28 mouse cellular contexts compared by ENCODE assay signal in genomic region chr6:121138338-121139040, GRCm38 (mm10). TPM values are rescaled to one million over a fixed set of nuclear protein-coding genes. Genes with fewer than 3 reads are reported as not detected.
A peak's percentile ranks its signal among the peaks of the same experiment; 100 is the strongest.
DNase-seq lines count a peak whose midpoint lies in the region; ATAC-seq and TF ChIP-seq lines count a peak whose summit lies in the region.
"Had no signal": no experiment of that assay in that cellular context is flagged by ENCODE, and none has a peak within 500 bp of the region (broad histone marks: within the 10 kb centered on the region; RNA-seq: fewer than 3 reads in every experiment).

No protein-coding gene starts in this region.

- no peaks in the 10 kb centered on the region for H3K9me3 ChIP-seq in heart, embryonic 12.5 days (replicated peaks)
- H3K9me3 ChIP-seq in liver, postnatal 0 days (ENCODE audit: low read length) = no peaks in the 10 kb centered on the region
- no peaks in the 10 kb centered on the region for H3K9me3 ChIP-seq in liver, embryonic 12.5 days (replicated peaks)
- H3K9me3 ChIP-seq in stomach, embryonic 14.5 days (ENCODE audit: control insufficient read depth, low read depth, low read length) = no peaks in the 10 kb centered on the region
- H3K9me3 ChIP-seq in midbrain, embryonic 11.5 days (ENCODE audit: control insufficient read depth, low read length) = no peaks in the 10 kb centered on the region
- H3K9me3 ChIP-seq: heart, embryonic 15.5 days; hindbrain, embryonic 12.5 days; neural tube, embryonic 12.5 days had no signal

- no peak for ATAC-seq in heart, embryonic 12.5 days (ENCODE audit: insufficient number of reproducible peaks, low FRiP score)
- ATAC-seq in liver, postnatal 0 days = peak; percentile 62
- ATAC-seq in liver, embryonic 12.5 days = no peak
- ATAC-seq in stomach, embryonic 14.5 days (ENCODE audit: insufficient number of reproducible peaks, insufficient read depth, low FRiP score, low read depth) = 0 out of 2 replicates have a peak, but pooled peaks have one; percentile 47
- no peak for ATAC-seq in midbrain, embryonic 11.5 days (ENCODE audit: low FRiP score)
- ATAC-seq: CD4-positive, CD25-positive, alpha-beta regulatory T cell, adult 4 months; forebrain, embryonic 16.5 days; midbrain, embryonic 16.5 days had no signal

- H3K4me3 ChIP-seq in heart, embryonic 12.5 days = no peak overlapping the region
- H3K4me3 ChIP-seq in liver, postnatal 0 days (ENCODE audit: low read depth, low read length) = no peak overlapping the region
- no peak overlapping the region for H3K4me3 ChIP-seq in liver, embryonic 12.5 days
- no peak overlapping the region for H3K4me3 ChIP-seq in stomach, embryonic 14.5 days (ENCODE audit: low read depth, low read length)
- no peak overlapping the region for H3K4me3 ChIP-seq in midbrain, embryonic 11.5 days (ENCODE audit: low read depth, low read length)
- H3K4me3 ChIP-seq: erythroblast, embryonic 14.5 days; heart, embryonic 15.5 days; hindbrain, embryonic 12.5 days; layer of hippocampus, adult 2 months; neural tube, embryonic 12.5 days had no signal

- TF ChIP-seq CTCF in liver, postnatal 0 days (IDR thresholded peaks at IDR 0.05; ENCODE audit: low read depth) = no peak

- H3K9ac ChIP-seq in heart, embryonic 12.5 days = 0 out of 2 replicates have a peak overlapping the region, but pooled peaks have one; percentile 2
- no peak overlapping the region for H3K9ac ChIP-seq in liver, postnatal 0 days (replicated peaks)
- H3K9ac ChIP-seq in liver, embryonic 12.5 days = no peak overlapping the region
- no peak overlapping the region; the same call in 1 of the 2 replicates for H3K9ac ChIP-seq in stomach, embryonic 14.5 days (replicated peaks; ENCODE audit: low read depth, low read length)
- H3K9ac ChIP-seq in midbrain, embryonic 11.5 days (ENCODE audit: low read length) = no peak overlapping the region
- H3K9ac ChIP-seq: heart, embryonic 15.5 days; hindbrain, embryonic 12.5 days; neural tube, embryonic 12.5 days had no signal

- no peaks in the 10 kb centered on the region for H3K27me3 ChIP-seq in heart, embryonic 12.5 days (replicated peaks)
- 0 out of 2 replicates have a peak, but pooled peaks cover 3% of the 10 kb centered on the region for H3K27me3 ChIP-seq in liver, postnatal 0 days (ENCODE audit: insufficient read depth, low read length)
- H3K27me3 ChIP-seq in liver, embryonic 12.5 days (replicated peaks) = peaks cover 29% of the 10 kb centered on the region
- H3K27me3 ChIP-seq in stomach, embryonic 14.5 days (ENCODE audit: control insufficient read depth, insufficient read depth, low read length) = no peaks in the 10 kb centered on the region
- no peaks in the 10 kb centered on the region for H3K27me3 ChIP-seq in midbrain, embryonic 11.5 days (ENCODE audit: control insufficient read depth, insufficient read depth, low read length)
- H3K27me3 ChIP-seq: heart, embryonic 15.5 days; hindbrain, embryonic 12.5 days; neural tube, embryonic 12.5 days had no signal

- no peaks in the 10 kb centered on the region for H3K4me1 ChIP-seq in heart, embryonic 12.5 days (replicated peaks)
- H3K4me1 ChIP-seq in liver, postnatal 0 days (ENCODE audit: insufficient read depth) = peaks cover 16% of the 10 kb centered on the region
- no peaks in the 10 kb centered on the region for H3K4me1 ChIP-seq in liver, embryonic 12.5 days
- 0 out of 2 replicates have a peak, but pooled peaks cover under 1% of the 10 kb centered on the region for H3K4me1 ChIP-seq in stomach, embryonic 14.5 days (ENCODE audit: control insufficient read depth, insufficient read depth, low read length)
- no peaks in the 10 kb centered on the region for H3K4me1 ChIP-seq in midbrain, embryonic 11.5 days (ENCODE audit: control insufficient read depth, insufficient read depth, low read length)
- H3K4me1 ChIP-seq: heart, embryonic 15.5 days; hindbrain, embryonic 12.5 days; neural tube, embryonic 12.5 days had no signal

- no peak for DNase-seq in heart, adult 8-10 months (ENCODE audit: low spot score)
- no peak for DNase-seq in liver, postnatal 0 days
- peak; percentile 74 for DNase-seq in 416B (ENCODE audit: low read depth)
- no peak for DNase-seq in midbrain, embryonic 11.5 days (ENCODE audit: low spot score, missing footprints)
- no peak for DNase-seq in spleen, adult 18-20 months
- DNase-seq: adrenal gland, adult 2 months; adrenal gland, postnatal 36 days; cerebellum, adult 18-20 months; cerebellum, postnatal 10 days; kidney, adult 2 months; kidney, postnatal 36 days; layer of hippocampus, postnatal 36 days; left cerebral cortex, postnatal 4 days; right cerebral cortex, adult 18-20 months; thymus, adult 18-20 months; thymus, postnatal 25 days had no signal

- H3K27ac ChIP-seq in heart, embryonic 12.5 days (ENCODE audit: poor library complexity, severe bottlenecking) = no peak overlapping the region
- peak overlapping the region; percentile 24; the same call in 1 of the 2 replicates for H3K27ac ChIP-seq in liver, postnatal 0 days (ENCODE audit: low read depth)
- no peak overlapping the region for H3K27ac ChIP-seq in liver, embryonic 12.5 days
- H3K27ac ChIP-seq in stomach, embryonic 14.5 days (ENCODE audit: low read length) = no peak overlapping the region
- no peak overlapping the region for H3K27ac ChIP-seq in midbrain, embryonic 11.5 days (ENCODE audit: low read depth, low read length)
- H3K27ac ChIP-seq: heart, embryonic 15.5 days; hindbrain, embryonic 12.5 days; layer of hippocampus, adult 2 months; macrophage; neural tube, embryonic 12.5 days had no signal

- WGBS in heart, embryonic 12.5 days = 71% methylated on average over 12 of the region's 12 CpGs
- 63% methylated on average over 12 of the region's 12 CpGs for WGBS in liver, postnatal 0 days (ENCODE audit: insufficient replicate concordance)
- WGBS in liver, embryonic 12.5 days (ENCODE audit: insufficient replicate concordance) = 62% methylated on average over 12 of the region's 12 CpGs
- 45% methylated on average over 12 of the region's 12 CpGs for WGBS in stomach, embryonic 14.5 days
- 88% methylated on average over 12 of the region's 12 CpGs for WGBS in midbrain, embryonic 11.5 days

- no peak overlapping the region for H3K4me2 ChIP-seq in heart, embryonic 12.5 days
- no peak overlapping the region for H3K4me2 ChIP-seq in liver, postnatal 0 days (ENCODE audit: low read depth, low read length)
- no peak overlapping the region for H3K4me2 ChIP-seq in liver, embryonic 12.5 days
- H3K4me2 ChIP-seq in stomach, embryonic 14.5 days (replicated peaks; ENCODE audit: low read depth, low read length) = no peak overlapping the region
- no peak overlapping the region for H3K4me2 ChIP-seq in midbrain, embryonic 11.5 days
- H3K4me2 ChIP-seq: heart, embryonic 15.5 days; hindbrain, embryonic 12.5 days; neural tube, embryonic 12.5 days had no signal

- no peaks in the 10 kb centered on the region for H3K36me3 ChIP-seq in heart, embryonic 12.5 days
- H3K36me3 ChIP-seq in liver, postnatal 0 days (replicated peaks; ENCODE audit: insufficient read depth, low read length) = no peaks in the 10 kb centered on the region
- H3K36me3 ChIP-seq in liver, embryonic 12.5 days = no peaks in the 10 kb centered on the region
- no peaks in the 10 kb centered on the region for H3K36me3 ChIP-seq in stomach, embryonic 14.5 days (ENCODE audit: control insufficient read depth, insufficient read depth, low read length)
- H3K36me3 ChIP-seq in midbrain, embryonic 11.5 days (ENCODE audit: control insufficient read depth, insufficient read depth, low read length) = no peaks in the 10 kb centered on the region
- H3K36me3 ChIP-seq: heart, embryonic 15.5 days; hindbrain, embryonic 12.5 days; neural tube, embryonic 12.5 days had no signal

- TF ChIP-seq EP300 in liver, postnatal 0 days (IDR thresholded peaks at IDR 0.05; ENCODE audit: low read depth) = no peak

RNA-seq across cellular contexts. Expression of gene Mical3, which starts 7.7 kb away (rescaled TPM):
- polyA plus RNA-seq in heart, embryonic 12.5 days (2016; fragmentation: Nextera tagmentation; extraction: Ambion mirVana) = 37.4 and 39.5 TPM in 2 replicates
- 100 to 1,000 TPM; 112 to 130 (median 120) TPM for total RNA-seq in heart, adult 8-10 months (2022)
- polyA plus RNA-seq in liver, postnatal 0 days (2015; fragmentation: Nextera tagmentation; extraction: Ambion mirVana) = 4.0 and 4.5 TPM in 2 replicates
- 12.8 and 13.7 TPM in 2 replicates for polyA plus RNA-seq in liver, embryonic 12.5 days (2016; fragmentation: Nextera tagmentation; extraction: Ambion mirVana)
- 22.3 and 24.8 TPM in 2 replicates for polyA plus RNA-seq in stomach, embryonic 14.5 days (2014; fragmentation: Nextera tagmentation; extraction: Ambion mirVana)
- polyA plus RNA-seq in midbrain, embryonic 11.5 days (2014; fragmentation: Nextera tagmentation; extraction: Ambion mirVana) = 11.8 and 12.8 TPM in 2 replicates

RNA-seq across cellular contexts. Expression of gene Pex26, which starts 45.0 kb away (rescaled TPM):
- 6.1 and 6.5 TPM in 2 replicates for polyA plus RNA-seq in heart, embryonic 12.5 days (2016; fragmentation: Nextera tagmentation; extraction: Ambion mirVana)
- 1 to 10 TPM; 5.9 to 6.6 (median 6.3) TPM for total RNA-seq in heart, adult 8-10 months (2022)
- 3.9 and 4.2 TPM in 2 replicates for polyA plus RNA-seq in liver, postnatal 0 days (2015; fragmentation: Nextera tagmentation; extraction: Ambion mirVana)
- 5.3 and 5.5 TPM in 2 replicates for polyA plus RNA-seq in liver, embryonic 12.5 days (2016; fragmentation: Nextera tagmentation; extraction: Ambion mirVana)
- polyA plus RNA-seq in stomach, embryonic 14.5 days (2014; fragmentation: Nextera tagmentation; extraction: Ambion mirVana) = 12.5 and 14.1 TPM in 2 replicates
- polyA plus RNA-seq in midbrain, embryonic 11.5 days (2014; fragmentation: Nextera tagmentation; extraction: Ambion mirVana) = 5.7 and 5.8 TPM in 2 replicates

Comparison
In these comparisons a context has a peak if more than half of its experiments do, and no peak if none do; other contexts are left out.
1. ATAC-seq: peak in liver, postnatal 0 days (single experiment) and stomach, embryonic 14.5 days (single experiment); none in heart, embryonic 12.5 days (single experiment), liver, embryonic 12.5 days (single experiment) and midbrain, embryonic 11.5 days (single experiment).